Mouse (Mus musculus) lung, adult 2 months (tissue): ENCODE results near the gene Usp11. TPM values are rescaled to one million over a fixed set of nuclear protein-coding genes. Genes with fewer than 3 reads are reported as not detected.

Experiments used
- DNase-seq: peaks from one replicate; pipeline ENCODE4 v3.0.0; 2022
- H3K4me1 ChIP-seq: fragments of 200-500 bp; 2 replicates; pipeline ENCODE4 v1.6.1; 2011; ENCODE audit warnings: low read length; ENCODE audit not compliant: control insufficient read depth, insufficient read depth
- H3K4me3 ChIP-seq: fragments of 200-500 bp; replicated peaks from 2 replicates; pipeline ENCODE3; 2011; ENCODE audit warnings: low read depth, mild to moderate bottlenecking, control low read depth, low read length; ENCODE audit errors: extremely low read depth
- CTCF ChIP-seq: fragments of 200-500 bp; IDR thresholded peaks from 2 replicates; pipeline ENCODE4 v1.5.1; 2011; ENCODE audit warnings: mild to moderate bottlenecking, low read length, control low read depth; ENCODE audit not compliant: insufficient read depth
- POLR2A ChIP-seq: fragments of 200-500 bp; IDR thresholded peaks from 2 replicates; pipeline ENCODE4 v1.6.1; 2011; ENCODE audit warnings: low read depth, mild to moderate bottlenecking, control low read depth, low read length, borderline replicate concordance; ENCODE audit errors: extremely low read depth
- WGBS: fragments of 180-500 bp; shearing (Covaris S2); methylation state at CpG from one replicate; pipeline ENCODE4 v1.1.7; 2018; 5-methylcytosine and 5-hydroxymethylcytosine counted together
- polyA plus RNA-seq: library from polyadenylated mRNA; depleted of rRNA; stranded (reverse); fragments of >200 nt; gene quantifications from 2 replicates; pipeline ENCODE4 v1.2.3, GENCODE M21; 2012; rRNA removed

Gene Usp11
- polyA plus RNA-seq, 1 experiment, result 13.8 TPM

DNA sequence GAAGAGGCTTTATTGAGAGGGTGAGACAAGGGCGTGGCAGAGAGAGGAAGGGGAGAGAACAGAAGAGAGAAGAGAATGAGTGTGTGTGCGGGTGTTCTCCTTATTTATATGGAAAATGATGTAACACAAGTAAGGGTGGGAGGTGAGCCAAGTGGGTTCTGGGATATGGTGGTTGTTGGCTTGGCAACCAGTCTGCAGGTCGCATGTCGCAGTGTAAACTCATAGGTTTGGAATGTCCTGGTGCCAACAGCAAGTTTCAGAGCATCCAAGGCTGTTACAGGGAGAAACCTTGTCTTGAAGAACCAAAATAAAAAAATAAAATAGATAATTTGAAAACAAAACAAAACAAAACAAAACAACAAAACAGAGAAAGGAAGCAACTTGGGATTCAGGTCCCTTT, 57.5 kb downstream of the Usp11 start:
- TF ChIP-seq CTCF, result no peak
- no peak for TF ChIP-seq POLR2A
- 72% methylated on average over 4 of the region's 4 CpGs for WGBS
- Histone ChIP-seq H3K4me3 (no peak overlapping the region), H3K4me1 (no peaks in the 10 kb centered on the region)
- no peak for DNase-seq

Other genes starting within 250 kb of the Usp11 start
- 0.07 and 0.30 TPM in 2 replicates for gene Rgn, start 154.1 kb upstream of the Usp11 start, polyA plus RNA-seq
- 44.6 and 51.4 TPM in 2 replicates for gene Rbm10, start 86.4 kb upstream of the Usp11 start, polyA plus RNA-seq
- 102 and 118 TPM in 2 replicates for gene Ndufb11, start 86.3 kb upstream of the Usp11 start, polyA plus RNA-seq
- 199 and 241 TPM in 2 replicates for gene Uba1, start 45.6 kb upstream of the Usp11 start, polyA plus RNA-seq
- 138 and 154 TPM in 2 replicates for gene Cdk16, start 16.0 kb upstream of the Usp11 start, polyA plus RNA-seq
- gene Araf, start 93.9 kb downstream of the Usp11 start, polyA plus RNA-seq, result 149 and 167 TPM in 2 replicates
- gene Timp1, start 166.3 kb downstream of the Usp11 start, polyA plus RNA-seq, result 14.6 and 15.3 TPM in 2 replicates
- 1.1 and 1.2 TPM in 2 replicates for gene Syn1, start 217.1 kb downstream of the Usp11 start, polyA plus RNA-seq
- 27.1 and 33.1 TPM in 2 replicates for gene Cfp, start 227.6 kb downstream of the Usp11 start, polyA plus RNA-seq
- 11.5 and 13.5 TPM in 2 replicates for gene Elk1, start 246.7 kb downstream of the Usp11 start, polyA plus RNA-seq